Mouse (Mus musculus): ENCODE results near the gene Rad51d.

GRCm38 (mm10) chr11:82867956-82868355 lies 22.5 kb downstream of the Rad51d start:
- TF ChIP-seq CTCF (IDR thresholded peaks at IDR 0.05; ENCODE audit: control insufficient read depth, insufficient read depth, insufficient read length): no peak
- TF ChIP-seq MYOG (IDR thresholded peaks at IDR 0.05; ENCODE audit: control insufficient read depth, extremely low read depth, insufficient read length): no peak
- TF ChIP-seq USF1 (IDR thresholded peaks at IDR 0.05; ENCODE audit: low read depth): no peak
- TF ChIP-seq MAX (IDR thresholded peaks at IDR 0.05): no peak
- TF ChIP-seq CEBPB (IDR thresholded peaks at IDR 0.05; ENCODE audit: low read depth): no peak
- TF ChIP-seq MYOD1 (IDR thresholded peaks at IDR 0.05; ENCODE audit: control insufficient read depth, insufficient read length, low read depth): no peak
- no peak for TF ChIP-seq FOSL1 (IDR thresholded peaks at IDR 0.05; ENCODE audit: insufficient read depth, low read length, poor library complexity, severe bottlenecking)

Data from C2C12 (cell line).